Mouse (Mus musculus): ENCODE data around the gene Kyat1. TPM values are rescaled to one million over a fixed set of nuclear protein-coding genes. Genes with fewer than 3 reads are reported as not detected.

The Kyat1 gene
- polyA plus RNA-seq, 1 experiment from 2014 or later = 24.6 TPM

DNA sequence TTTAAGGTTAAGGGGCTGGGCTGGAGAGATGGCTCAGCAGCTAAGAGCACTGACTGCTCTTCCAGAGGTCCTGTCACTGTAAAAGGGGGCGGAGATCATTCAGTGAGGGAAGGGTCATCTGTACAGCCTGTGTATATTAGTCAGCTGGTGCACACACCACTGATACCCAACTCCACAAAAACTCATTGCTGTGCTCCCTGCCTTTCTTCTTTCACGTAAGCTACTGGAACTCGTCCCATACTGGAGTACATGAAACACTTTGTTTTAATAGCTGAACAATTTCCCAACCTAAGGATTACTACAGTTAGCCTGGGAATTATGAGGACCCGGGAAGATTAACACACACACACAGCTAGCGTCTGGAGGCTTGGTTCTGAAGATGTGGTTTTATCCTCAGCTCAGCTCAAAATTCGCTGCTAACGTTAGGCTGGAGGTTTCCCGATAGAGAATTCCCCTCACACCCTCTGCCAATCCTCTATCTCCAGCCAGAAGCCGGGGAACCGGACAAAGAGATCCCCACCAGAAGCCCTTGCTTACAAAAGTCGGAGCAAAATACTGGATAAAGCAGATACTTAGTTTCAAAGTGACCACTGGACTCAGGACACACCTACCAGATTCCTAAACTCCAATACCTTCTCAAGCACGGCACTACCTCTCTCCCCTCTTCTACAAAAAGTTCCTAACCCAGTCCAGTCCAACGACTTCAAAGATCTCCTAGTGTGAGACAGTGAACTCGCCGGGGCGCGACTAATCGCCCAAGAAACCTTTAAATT is 31.0 kb upstream of the Kyat1 start:
- peak; percentile 3; the same call in 1 of the 2 replicates for ATAC-seq
- peaks cover 28% of the 10 kb centered on the region for H3K4me1 ChIP-seq (ENCODE audit: control insufficient read depth, insufficient read depth, low read length)
- peak overlapping the region; percentile 73 for H3K9ac ChIP-seq (ENCODE audit: low read depth, low read length)
- peak overlapping the region; percentile 76 for H3K4me3 ChIP-seq (ENCODE audit: low read length)
- peak overlapping the region; percentile 74 for H3K27ac ChIP-seq (ENCODE audit: low read length)
- peak overlapping the region; percentile 66 for H3K4me2 ChIP-seq (ENCODE audit: low read depth, low read length)
- WGBS = 3% methylated on average over 18 of the region's 18 CpGs
- no peaks in the 10 kb centered on the region for H3K27me3 ChIP-seq (replicated peaks; ENCODE audit: control insufficient read depth, insufficient read depth, low read length)
- no peaks in the 10 kb centered on the region for H3K9me3 ChIP-seq (ENCODE audit: control insufficient read depth, low read length)
- H3K36me3 ChIP-seq (ENCODE audit: control insufficient read depth, insufficient read depth, low read length) = peaks cover 10% of the 10 kb centered on the region

GRCm38 (mm10) chr2:30235593-30235992 is 29.9 kb upstream of the Kyat1 start:
- 72% methylated on average over 5 of the region's 5 CpGs for WGBS
- H3K9me3 ChIP-seq (ENCODE audit: control insufficient read depth, low read length) = no peaks in the 10 kb centered on the region
- H3K4me3 ChIP-seq (ENCODE audit: low read length) = no peak overlapping the region
- H3K36me3 ChIP-seq (ENCODE audit: control insufficient read depth, insufficient read depth, low read length) = peaks cover under 1% of the 10 kb centered on the region; the same call in 1 of the 2 replicates
- no peak overlapping the region for H3K9ac ChIP-seq (ENCODE audit: low read depth, low read length)
- peaks cover 27% of the 10 kb centered on the region for H3K4me1 ChIP-seq (ENCODE audit: control insufficient read depth, insufficient read depth, low read length)
- no peak overlapping the region for H3K4me2 ChIP-seq (ENCODE audit: low read depth, low read length)
- no peaks in the 10 kb centered on the region for H3K27me3 ChIP-seq (replicated peaks; ENCODE audit: control insufficient read depth, insufficient read depth, low read length)
- no peak overlapping the region for H3K27ac ChIP-seq (ENCODE audit: low read length)
- no peak for ATAC-seq

DNA sequence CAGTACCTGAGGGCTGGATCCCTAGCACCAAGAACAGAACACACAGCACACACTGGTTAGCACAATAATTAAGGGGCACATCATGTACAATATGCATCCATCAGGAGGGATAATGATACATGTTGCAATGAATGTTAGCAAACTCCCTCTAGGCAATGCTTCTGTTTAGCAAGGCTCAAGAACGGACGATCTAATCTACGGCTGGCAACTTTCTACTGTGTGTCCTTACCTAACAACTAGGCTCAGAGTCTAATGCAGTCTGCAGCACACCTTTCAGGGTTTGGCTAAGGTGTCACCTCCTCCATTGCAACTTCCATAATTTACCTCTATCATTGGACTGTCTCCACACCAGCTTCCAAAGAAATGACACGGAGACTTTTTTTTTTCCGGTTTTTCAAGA is 10.6 kb upstream of the Kyat1 start:
- 92% methylated on average over 5 of the region's 5 CpGs for WGBS
- Histone ChIP-seq H3K27me3 (replicated peaks; ENCODE audit: control insufficient read depth, insufficient read depth, low read length) (no peaks in the 10 kb centered on the region), H3K27ac (ENCODE audit: low read length) (no peak overlapping the region), H3K4me3 (ENCODE audit: low read length) (no peak overlapping the region), H3K36me3 (ENCODE audit: control insufficient read depth, insufficient read depth, low read length) (no peaks in the 10 kb centered on the region), H3K4me2 (ENCODE audit: low read depth, low read length) (no peak overlapping the region), H3K9me3 (ENCODE audit: control insufficient read depth, low read length) (no peaks in the 10 kb centered on the region), H3K4me1 (ENCODE audit: control insufficient read depth, insufficient read depth, low read length) (no peaks in the 10 kb centered on the region), H3K9ac (ENCODE audit: low read depth, low read length) (no peak overlapping the region)
- no peak for ATAC-seq

DNA sequence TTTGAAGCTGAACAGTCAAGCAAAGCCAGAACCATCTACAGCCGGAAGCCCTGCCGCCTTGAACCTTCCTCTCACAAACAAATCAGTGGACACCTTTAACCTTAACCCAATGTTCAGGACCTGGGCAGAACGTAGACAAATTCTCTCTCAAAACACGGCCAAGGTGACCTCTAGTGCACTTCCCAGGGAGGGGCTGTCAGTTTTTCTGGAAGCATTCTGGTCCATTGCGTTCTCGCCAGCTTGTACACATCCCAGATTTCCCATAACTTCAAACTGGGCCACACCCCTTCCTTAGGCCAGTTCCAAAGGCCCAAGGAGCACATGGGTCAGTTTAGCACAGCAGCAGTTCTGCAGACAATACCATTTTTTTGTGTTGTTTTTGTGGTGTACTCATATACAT is 9.8 kb upstream of the Kyat1 start:
- Histone ChIP-seq H3K4me1 (ENCODE audit: control insufficient read depth, insufficient read depth, low read length) (no peaks in the 10 kb centered on the region), H3K4me3 (ENCODE audit: low read length) (no peak overlapping the region), H3K27me3 (replicated peaks; ENCODE audit: control insufficient read depth, insufficient read depth, low read length) (no peaks in the 10 kb centered on the region), H3K9ac (ENCODE audit: low read depth, low read length) (no peak overlapping the region), H3K9me3 (ENCODE audit: control insufficient read depth, low read length) (no peaks in the 10 kb centered on the region), H3K4me2 (ENCODE audit: low read depth, low read length) (no peak overlapping the region), H3K36me3 (ENCODE audit: control insufficient read depth, insufficient read depth, low read length) (no peaks in the 10 kb centered on the region), H3K27ac (ENCODE audit: low read length) (no peak overlapping the region)
- WGBS = 57% methylated on average over 6 of the region's 6 CpGs
- no peak for ATAC-seq

- Histone ChIP-seq H3K4me2 (ENCODE audit: low read depth, low read length) (no peak overlapping the region), H3K27me3 (replicated peaks; ENCODE audit: control insufficient read depth, insufficient read depth, low read length) (no peaks in the 10 kb centered on the region), H3K27ac (ENCODE audit: low read length) (no peak overlapping the region), H3K36me3 (ENCODE audit: control insufficient read depth, insufficient read depth, low read length) (no peaks in the 10 kb centered on the region), H3K4me3 (ENCODE audit: low read length) (no peak overlapping the region), H3K9ac (ENCODE audit: low read depth, low read length) (no peak overlapping the region), H3K4me1 (ENCODE audit: control insufficient read depth, insufficient read depth, low read length) (no peaks in the 10 kb centered on the region), H3K9me3 (ENCODE audit: control insufficient read depth, low read length) (no peaks in the 10 kb centered on the region)
- ATAC-seq = no peak
- WGBS = 67% methylated on average over 3 of the region's 3 CpGs
Observed at GRCm38 (mm10) chr2:30214745-30215144, 9.1 kb upstream of the Kyat1 start.

DNA sequence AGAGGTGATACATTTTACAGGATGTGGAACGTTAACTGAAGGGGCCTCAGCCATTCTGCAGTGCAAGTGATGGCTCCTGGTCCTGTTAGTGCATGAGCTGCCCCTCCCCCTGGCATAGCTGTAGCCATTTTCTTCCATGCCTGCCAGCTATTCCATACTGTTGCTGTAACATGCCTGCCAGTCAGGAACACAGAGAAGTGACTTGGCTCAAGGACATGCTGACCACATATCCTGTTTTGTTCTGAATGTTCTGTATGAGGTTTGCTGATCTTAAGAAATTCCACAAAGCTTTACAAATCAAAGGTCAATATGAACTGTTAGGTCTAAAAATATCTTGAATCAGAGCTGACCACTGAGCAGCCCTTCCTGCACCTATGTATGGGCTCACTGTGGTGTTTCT is 7.3 kb upstream of the Kyat1 start:
- no peak for ATAC-seq
- Histone ChIP-seq H3K36me3 (ENCODE audit: control insufficient read depth, insufficient read depth, low read length) (no peaks in the 10 kb centered on the region), H3K4me1 (ENCODE audit: control insufficient read depth, insufficient read depth, low read length) (no peaks in the 10 kb centered on the region), H3K27me3 (replicated peaks; ENCODE audit: control insufficient read depth, insufficient read depth, low read length) (no peaks in the 10 kb centered on the region), H3K4me2 (ENCODE audit: low read depth, low read length) (no peak overlapping the region), H3K4me3 (ENCODE audit: low read length) (no peak overlapping the region), H3K27ac (ENCODE audit: low read length) (no peak overlapping the region), H3K9ac (ENCODE audit: low read depth, low read length) (no peak overlapping the region), H3K9me3 (ENCODE audit: control insufficient read depth, low read length) (no peaks in the 10 kb centered on the region)
- 51% methylated on average over 1 of the region's 1 CpGs for WGBS

- Histone ChIP-seq H3K4me3 (ENCODE audit: low read length) (no peak overlapping the region), H3K27me3 (replicated peaks; ENCODE audit: control insufficient read depth, insufficient read depth, low read length) (no peaks in the 10 kb centered on the region), H3K9me3 (ENCODE audit: control insufficient read depth, low read length) (no peaks in the 10 kb centered on the region), H3K9ac (ENCODE audit: low read depth, low read length) (no peak overlapping the region), H3K27ac (ENCODE audit: low read length) (no peak overlapping the region), H3K4me1 (ENCODE audit: control insufficient read depth, insufficient read depth, low read length) (no peaks in the 10 kb centered on the region), H3K4me2 (ENCODE audit: low read depth, low read length) (no peak overlapping the region), H3K36me3 (ENCODE audit: control insufficient read depth, insufficient read depth, low read length) (no peaks in the 10 kb centered on the region)
- ATAC-seq = no peak
- WGBS = 65% methylated on average over 4 of the region's 4 CpGs
Observed at GRCm38 (mm10) chr2:30212169-30212545, 6.5 kb upstream of the Kyat1 start.

DNA sequence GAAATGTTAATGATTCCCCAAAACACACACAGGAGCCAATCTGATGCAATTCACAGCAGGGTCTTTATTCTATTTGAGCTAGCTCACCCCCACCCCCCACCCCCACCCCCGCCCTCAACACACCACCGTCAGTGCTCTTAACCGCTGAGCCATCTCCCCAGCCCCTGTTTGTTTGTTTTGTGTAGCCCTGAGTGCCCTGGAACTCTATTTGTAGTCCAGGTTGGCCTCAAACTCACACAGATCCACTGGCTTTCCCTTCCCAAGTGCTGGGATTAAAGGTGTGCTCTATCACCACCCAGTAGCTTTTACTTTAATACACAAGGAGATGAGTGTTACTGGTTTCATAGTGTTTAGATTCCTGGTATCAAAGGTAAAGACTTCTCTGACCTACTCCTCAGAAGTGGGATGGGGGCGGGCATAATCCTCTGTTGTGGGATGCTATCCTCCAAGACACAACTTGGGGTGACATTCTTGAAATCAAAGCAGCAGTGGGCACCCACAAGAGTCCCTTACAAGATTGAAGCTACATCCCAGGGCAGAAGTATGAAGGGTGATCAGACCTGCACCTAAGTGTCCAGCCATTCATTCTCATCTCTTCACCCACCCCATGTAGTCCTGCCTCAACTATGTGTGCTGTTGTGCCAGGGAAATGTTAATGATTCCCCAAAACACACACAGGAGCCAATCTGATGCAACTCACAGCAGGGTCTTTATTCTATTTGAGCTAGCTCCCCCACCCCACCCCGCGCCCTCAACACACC is 5.9 kb upstream of the Kyat1 start:
- Histone ChIP-seq H3K4me2 (ENCODE audit: low read depth, low read length) (no peak overlapping the region), H3K4me3 (ENCODE audit: low read length) (no peak overlapping the region), H3K36me3 (ENCODE audit: control insufficient read depth, insufficient read depth, low read length) (no peaks in the 10 kb centered on the region), H3K4me1 (ENCODE audit: control insufficient read depth, insufficient read depth, low read length) (peaks cover 2% of the 10 kb centered on the region; the same call in 1 of the 2 replicates), H3K9me3 (ENCODE audit: control insufficient read depth, low read length) (no peaks in the 10 kb centered on the region), H3K27ac (ENCODE audit: low read length) (no peak overlapping the region), H3K9ac (ENCODE audit: low read depth, low read length) (no peak overlapping the region), H3K27me3 (replicated peaks; ENCODE audit: control insufficient read depth, insufficient read depth, low read length) (no peaks in the 10 kb centered on the region)
- WGBS = 71% methylated on average over 6 of the region's 6 CpGs
- no peak for ATAC-seq

DNA sequence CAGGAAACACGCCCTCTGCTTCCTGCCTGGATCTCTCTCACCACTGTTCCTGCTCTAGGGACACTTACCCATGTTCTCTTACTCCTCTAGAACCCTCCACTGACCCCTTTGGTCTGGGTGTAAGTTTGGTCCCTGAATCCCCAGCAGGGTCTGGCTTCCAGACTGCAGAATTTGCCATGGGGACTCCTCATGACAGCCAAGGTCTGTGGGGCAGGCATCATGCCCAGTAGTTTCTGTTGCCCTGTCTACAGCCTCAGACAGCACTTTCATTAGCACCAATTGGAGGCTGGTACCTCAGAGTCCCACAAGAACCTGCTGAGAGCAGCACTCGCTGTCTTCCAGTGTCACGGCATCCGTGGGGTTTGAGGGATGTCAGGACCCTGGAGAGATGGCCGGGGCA is 2.2 kb upstream of the Kyat1 start:
- H3K4me2 ChIP-seq (ENCODE audit: low read depth, low read length) = no peak overlapping the region
- ATAC-seq = no peak
- no peaks in the 10 kb centered on the region for H3K36me3 ChIP-seq (ENCODE audit: control insufficient read depth, insufficient read depth, low read length)
- no peak overlapping the region for H3K9ac ChIP-seq (ENCODE audit: low read depth, low read length)
- 82% methylated on average over 5 of the region's 5 CpGs for WGBS
- H3K4me1 ChIP-seq (ENCODE audit: control insufficient read depth, insufficient read depth, low read length) = peaks cover 12% of the 10 kb centered on the region
- H3K4me3 ChIP-seq (ENCODE audit: low read length) = no peak overlapping the region
- no peak overlapping the region for H3K27ac ChIP-seq (ENCODE audit: low read length)
- H3K27me3 ChIP-seq (replicated peaks; ENCODE audit: control insufficient read depth, insufficient read depth, low read length) = no peaks in the 10 kb centered on the region
- H3K9me3 ChIP-seq (ENCODE audit: control insufficient read depth, low read length) = no peaks in the 10 kb centered on the region
